Mouse (Mus musculus) testis, adult 2 months (tissue): Measurements from ENCODE around the gene Tmem208. TPM values are rescaled to one million over a fixed set of nuclear protein-coding genes. Genes with fewer than 3 reads are reported as not detected.

Source experiments
- H3K27ac ChIP-seq: fragments of 200-500 bp; 2 replicates; pipeline ENCODE4 v1.5.1; 2012; ENCODE audit warnings: low read depth, low read length; ENCODE audit not compliant: control insufficient read depth, insufficient read depth
- H3K27me3 ChIP-seq: fragments of 200-500 bp; 2 replicates; pipeline ENCODE4 v1.6.1; 2012; ENCODE audit warnings: mild to moderate bottlenecking, low read length, moderate library complexity; ENCODE audit not compliant: control insufficient read depth, insufficient read depth
- H3K36me3 ChIP-seq: fragments of 200-500 bp; 2 replicates; pipeline ENCODE4 v1.6.1; 2012; ENCODE audit warnings: mild to moderate bottlenecking, low read length; ENCODE audit not compliant: control insufficient read depth, insufficient read depth
- H3K4me1 ChIP-seq: fragments of 200-500 bp; 2 replicates; pipeline ENCODE4 v1.6.1; 2012; ENCODE audit warnings: low read length; ENCODE audit not compliant: control insufficient read depth, insufficient read depth
- H3K4me3 ChIP-seq: fragments of 200-500 bp; 2 replicates; pipeline ENCODE4 v1.5.1; 2012; ENCODE audit warnings: low read depth, mild to moderate bottlenecking, low read length, moderate library complexity, mixed read lengths; ENCODE audit not compliant: control insufficient read depth
- CTCF ChIP-seq: fragments of 200-500 bp; IDR thresholded peaks from 2 replicates; pipeline ENCODE4 v1.5.1; 2012; ENCODE audit warnings: low read depth, mild to moderate bottlenecking, inconsistent platforms, low read length, moderate library complexity; ENCODE audit not compliant: control insufficient read depth, insufficient read depth, insufficient replicate concordance
- POLR2A ChIP-seq: fragments of 200-500 bp; IDR thresholded peaks from 2 replicates; pipeline ENCODE4 v1.6.1; 2012; ENCODE audit warnings: low read depth, mild to moderate bottlenecking, inconsistent platforms, low read length, moderate library complexity; ENCODE audit not compliant: control insufficient read depth
- polyA plus RNA-seq: library from polyadenylated mRNA; depleted of rRNA; stranded (reverse); fragments of >200 nt; gene quantifications from 2 replicates; pipeline ENCODE4 v1.2.3, GENCODE M21; 2012

Gene Tmem208
- polyA plus RNA-seq, 1 experiment = 32.4 TPM

DNA sequence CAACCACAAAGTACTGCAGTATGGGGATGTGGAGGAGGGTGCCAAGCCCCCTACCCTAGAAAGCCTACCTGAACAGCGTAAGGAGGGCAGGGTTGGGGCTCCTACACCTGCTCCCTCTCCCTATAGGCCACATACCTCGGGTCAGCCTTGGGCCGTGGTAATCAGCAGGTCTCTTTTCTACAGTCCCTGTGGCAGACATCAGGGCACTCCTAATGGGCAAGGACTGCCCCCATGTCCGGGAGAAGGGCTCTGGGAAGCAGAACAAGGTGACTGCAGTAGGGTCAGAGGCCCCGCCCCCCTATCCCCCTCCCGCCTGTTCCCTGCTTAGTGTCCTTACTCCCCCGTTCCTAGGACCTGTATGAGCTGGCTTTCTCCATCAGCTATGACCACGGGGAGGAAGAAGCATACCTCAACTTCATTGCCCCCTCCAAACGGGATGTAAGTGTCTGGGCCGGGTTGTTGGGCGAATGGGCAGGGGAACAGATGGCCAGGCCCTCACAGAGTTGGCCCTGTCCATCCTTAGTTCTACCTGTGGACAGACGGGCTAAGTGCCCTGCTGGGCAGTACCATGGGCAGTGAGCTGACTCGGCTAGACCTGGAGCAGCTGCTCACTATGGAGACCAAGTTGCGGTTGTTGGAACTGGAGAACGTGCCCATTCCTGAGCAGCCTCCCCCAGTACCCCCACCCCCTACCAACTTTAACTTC, 16.9 kb upstream of the Tmem208 start:
- no peak for TF ChIP-seq CTCF
- TF ChIP-seq POLR2A = no peak
- Histone ChIP-seq H3K27me3 (no peaks in the 10 kb centered on the region), H3K4me3 (no peak overlapping the region), H3K36me3 (no peaks in the 10 kb centered on the region; the same call in 1 of the 2 replicates), H3K27ac (no peak overlapping the region), H3K4me1 (peaks cover 7% of the 10 kb centered on the region)

DNA sequence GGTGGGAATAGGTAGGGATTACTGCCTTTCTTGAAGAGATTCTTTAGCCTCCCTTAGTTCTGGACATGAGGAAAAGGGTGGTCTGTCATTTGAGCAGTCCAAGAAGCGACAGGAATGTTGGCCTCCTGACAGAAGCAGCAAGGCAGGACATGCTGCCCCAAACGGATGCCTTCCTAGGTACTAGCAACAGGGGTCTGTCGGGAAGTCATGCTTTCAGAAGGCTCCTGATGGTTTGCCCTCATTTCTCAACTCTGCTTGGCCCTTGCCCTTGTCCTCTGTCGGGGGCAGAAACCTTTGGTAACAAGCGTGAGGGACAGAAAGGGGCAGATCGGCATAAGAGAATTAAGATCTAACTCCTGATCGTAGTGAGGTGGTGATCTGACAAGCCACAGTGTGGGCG, 16.0 kb upstream of the Tmem208 start:
- Histone ChIP-seq H3K4me1 (peaks cover 7% of the 10 kb centered on the region), H3K4me3 (no peak overlapping the region), H3K27ac (no peak overlapping the region), H3K27me3 (no peaks in the 10 kb centered on the region), H3K36me3 (no peaks in the 10 kb centered on the region; the same call in 1 of the 2 replicates)
- no peak for TF ChIP-seq CTCF
- TF ChIP-seq POLR2A = no peak

DNA sequence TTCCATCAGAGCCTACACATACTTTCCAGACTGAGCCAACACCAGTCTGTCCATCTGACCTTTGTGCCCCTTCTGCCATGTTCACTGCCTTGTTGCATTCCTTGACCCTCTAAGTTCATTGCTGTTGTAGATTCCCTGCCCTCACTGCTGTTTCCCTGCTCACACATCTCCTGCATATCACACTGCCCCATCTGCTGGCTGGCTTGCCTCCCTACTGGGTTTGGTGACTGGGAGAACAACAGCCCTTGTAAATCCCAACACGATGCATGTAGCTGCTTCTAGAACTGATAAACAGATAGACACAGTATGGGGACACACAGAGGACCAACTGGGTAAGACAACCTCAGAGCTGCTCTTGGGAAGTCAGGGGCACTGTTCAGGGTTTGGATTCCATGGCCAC, 14.4 kb upstream of the Tmem208 start:
- Histone ChIP-seq H3K27me3 (no peaks in the 10 kb centered on the region), H3K4me3 (no peak overlapping the region), H3K36me3 (no peaks in the 10 kb centered on the region; the same call in 1 of the 2 replicates), H3K27ac (no peak overlapping the region), H3K4me1 (no peaks in the 10 kb centered on the region; the same call in 1 of the 2 replicates)
- no peak for TF ChIP-seq POLR2A
- no peak for TF ChIP-seq CTCF

DNA sequence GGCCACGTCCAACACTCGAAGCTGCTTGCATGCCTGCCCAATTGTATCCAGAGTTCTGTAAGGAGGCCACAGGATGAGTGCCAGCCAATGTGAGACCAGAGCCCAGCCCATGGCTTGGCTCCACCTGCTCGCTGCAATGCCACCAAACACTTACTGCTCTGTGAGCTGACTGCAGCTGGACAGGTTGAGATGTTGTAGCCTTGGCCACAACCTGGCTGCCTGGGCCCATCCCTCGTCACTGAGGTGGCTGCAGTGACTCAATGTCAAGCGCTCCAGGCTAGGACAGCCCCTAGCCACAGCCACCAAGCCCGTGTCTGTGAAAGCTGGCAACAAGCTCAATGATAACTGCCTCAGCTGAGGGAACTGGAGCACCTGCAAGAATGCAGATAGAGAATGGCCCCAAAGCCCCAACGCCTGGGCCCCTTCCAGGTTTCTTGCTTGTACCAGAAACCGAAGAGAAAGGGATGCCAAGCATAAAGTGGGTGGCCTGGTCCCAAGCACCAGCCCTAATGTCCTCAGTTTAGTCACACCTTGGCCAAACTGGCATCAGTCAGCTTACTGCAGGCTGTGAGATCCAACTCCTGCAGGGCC, 13.2 kb upstream of the Tmem208 start:
- Histone ChIP-seq H3K4me3 (no peak overlapping the region), H3K27me3 (no peaks in the 10 kb centered on the region), H3K27ac (no peak overlapping the region), H3K36me3 (peaks cover 2% of the 10 kb centered on the region; the same call in 1 of the 2 replicates), H3K4me1 (no peaks in the 10 kb centered on the region; the same call in 1 of the 2 replicates)
- TF ChIP-seq POLR2A (no peak), CTCF (no peak)

DNA sequence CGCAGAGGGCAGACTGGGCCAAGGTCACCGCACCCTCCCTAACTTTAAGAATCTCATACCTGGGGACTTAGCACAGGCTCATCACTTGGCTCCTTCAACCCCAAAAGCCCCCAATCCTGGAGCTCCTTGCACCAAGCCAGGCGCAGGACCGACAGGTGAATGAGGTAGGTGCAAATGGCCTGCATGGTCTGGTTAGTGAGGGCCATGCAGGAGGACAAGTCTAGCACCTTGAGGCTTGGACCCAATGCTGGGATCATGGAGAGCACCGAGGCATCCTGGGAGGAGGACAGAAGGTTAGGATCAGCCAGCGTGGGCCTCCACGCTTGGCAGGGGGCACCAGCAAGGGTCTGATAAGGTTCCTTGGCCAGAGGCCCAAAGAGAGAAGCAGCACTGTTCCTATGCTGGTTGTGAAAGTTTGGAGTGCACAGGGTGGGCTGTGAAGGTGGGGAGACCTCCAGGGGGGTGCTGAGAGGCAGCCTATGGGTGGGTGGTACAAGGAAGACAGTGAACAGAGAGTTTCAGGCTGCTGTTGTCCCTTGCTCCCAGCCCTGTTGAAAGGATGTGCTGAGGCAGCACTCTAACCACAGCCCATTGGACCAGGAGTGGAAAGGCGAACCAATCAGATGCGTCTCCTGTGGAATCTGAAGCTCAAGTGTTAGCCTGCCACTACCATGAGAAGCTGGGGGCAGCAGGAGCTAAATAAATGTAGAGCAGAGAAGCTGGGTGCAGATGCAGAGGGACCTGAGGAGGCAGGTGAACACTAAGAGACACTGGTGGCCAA, 12.3 kb upstream of the Tmem208 start:
- Histone ChIP-seq H3K27ac (no peak overlapping the region), H3K4me1 (no peaks in the 10 kb centered on the region; the same call in 1 of the 2 replicates), H3K36me3 (peaks cover 2% of the 10 kb centered on the region; the same call in 1 of the 2 replicates), H3K27me3 (no peaks in the 10 kb centered on the region), H3K4me3 (no peak overlapping the region)
- no peak for TF ChIP-seq POLR2A

DNA sequence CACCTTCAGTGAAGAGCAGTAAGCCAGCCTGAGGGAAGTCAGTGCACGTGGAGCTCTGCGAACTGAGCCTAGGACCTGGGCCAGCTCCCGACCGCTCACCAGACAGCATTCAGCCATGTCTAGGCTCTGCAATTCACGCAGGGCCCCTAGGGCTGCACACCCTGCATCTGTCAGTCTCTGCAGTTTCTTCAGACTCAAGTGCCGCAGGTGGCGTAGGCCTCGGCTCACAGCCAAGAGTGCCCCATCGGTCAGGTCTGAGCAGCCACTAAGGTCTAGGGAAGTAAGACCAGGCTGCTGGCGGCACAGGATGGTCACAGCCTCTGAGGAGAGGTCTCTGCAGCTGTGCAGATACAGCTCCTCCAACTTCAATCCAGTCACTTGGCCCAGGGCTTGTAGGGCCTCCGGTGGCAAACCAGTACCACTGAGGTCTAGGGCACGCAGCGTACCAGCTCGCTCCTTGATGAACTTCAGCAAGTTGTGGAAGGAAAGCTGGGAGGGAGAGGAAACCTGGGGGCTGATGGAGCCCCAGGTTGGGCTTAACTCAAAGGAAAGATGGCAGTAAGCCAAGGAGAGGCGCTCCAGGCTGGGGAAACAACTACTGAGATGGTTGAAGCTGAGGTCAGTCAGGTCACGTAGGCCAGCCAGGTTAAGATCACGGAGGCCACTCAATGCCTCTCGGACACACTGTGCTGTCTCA, 10.9 kb upstream of the Tmem208 start:
- Histone ChIP-seq H3K4me1 (no peaks in the 10 kb centered on the region; the same call in 1 of the 2 replicates), H3K4me3 (no peak overlapping the region), H3K27me3 (no peaks in the 10 kb centered on the region), H3K27ac (no peak overlapping the region), H3K36me3 (peaks cover 2% of the 10 kb centered on the region; the same call in 1 of the 2 replicates)
- no peak for TF ChIP-seq CTCF

DNA sequence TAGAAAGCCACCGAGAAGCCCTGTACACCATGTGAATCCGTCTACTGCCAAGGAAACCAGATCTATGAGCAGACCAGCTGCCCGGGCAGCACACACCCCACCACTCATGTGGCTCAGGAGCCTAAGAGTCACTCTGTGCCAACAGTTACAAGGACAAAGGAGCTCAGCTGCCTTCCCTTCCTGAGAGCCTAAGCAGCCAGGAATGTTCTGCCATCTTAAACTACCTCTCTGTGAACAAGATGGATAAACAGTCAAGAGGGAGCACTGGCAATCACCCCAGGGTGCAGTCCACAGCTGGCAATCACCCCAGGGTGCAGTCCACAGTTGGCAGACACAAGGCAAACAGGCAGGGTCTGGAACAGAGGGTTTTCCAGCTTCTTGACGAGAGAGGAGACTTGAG, 8.2 kb upstream of the Tmem208 start:
- no peaks in the 10 kb centered on the region; the same call in 1 of the 2 replicates for H3K4me1 ChIP-seq
- no peak overlapping the region for H3K27ac ChIP-seq
- H3K27me3 ChIP-seq = no peaks in the 10 kb centered on the region
- no peak for TF ChIP-seq POLR2A
- TF ChIP-seq CTCF = no peak
- H3K36me3 ChIP-seq = peaks cover 2% of the 10 kb centered on the region; the same call in 1 of the 2 replicates
- no peak overlapping the region for H3K4me3 ChIP-seq
